Mouse (Mus musculus) CH12.LX (cell line): Measurements from ENCODE around the gene Atpaf1. TPM values are rescaled to one million over a fixed set of nuclear protein-coding genes. Genes with fewer than 3 reads are reported as not detected.

Source experiments
- DNase-seq: peaks from one replicate; pipeline ENCODE4 v3.0.0-alpha.2; 2013; ENCODE audit errors: extremely low read depth
- H3K27ac ChIP-seq: 2 replicates; pipeline ENCODE4 v1.5.1; 2012; ENCODE audit warnings: low read depth, mild to moderate bottlenecking, control low read depth, moderate library complexity; ENCODE audit not compliant: insufficient read depth
- H3K27me3 ChIP-seq: replicated peaks from 2 replicates; pipeline ENCODE3; 2012; ENCODE audit warnings: inconsistent platforms
- H3K36me3 ChIP-seq, 2 experiments: replicated peaks in 1 of 2; 2 replicates each; pipeline versions ENCODE3 to v1.6.1; 2012; ENCODE audit warnings: inconsistent platforms in 1 of 2, low read length in 1 of 2, mild to moderate bottlenecking in 1 of 2, mixed read lengths in 1 of 2, moderate library complexity in 1 of 2; ENCODE audit not compliant: control insufficient read depth in 1 of 2, insufficient read depth in 1 of 2
- H3K4me1 ChIP-seq, 2 experiments: 2 replicates each; pipeline ENCODE4 v1.6.1; 2012; ENCODE audit warnings: inconsistent platforms in 1 of 2, moderate library complexity in 1 of 2; ENCODE audit not compliant: insufficient read depth in 2 of 2, control insufficient read depth in 1 of 2
- H3K4me2 ChIP-seq: 2 replicates; pipeline ENCODE4 v1.6.1; 2012; ENCODE audit warnings: low read depth, mild to moderate bottlenecking, control low read depth; ENCODE audit not compliant: poor library complexity, insufficient read depth, severe bottlenecking
- H3K4me3 ChIP-seq, 3 experiments: fragments of 150-350 bp in 1 of 3; sonication (generic) in 1 of 3; replicated peaks in 1 of 3; 2 replicates each; pipeline versions ENCODE3 to v1.5.1; 2011 to 2012; ENCODE audit warnings: low read depth in 2 of 3, low read length in 2 of 3, mild to moderate bottlenecking in 2 of 3, moderate library complexity in 2 of 3, control low read depth in 1 of 3, improper control_type of control experiment in 1 of 3, inconsistent platforms in 1 of 3, mixed read lengths in 1 of 3; ENCODE audit not compliant: poor library complexity in 1 of 3
- H3K79me2 ChIP-seq: replicated peaks from 2 replicates; pipeline ENCODE4 v1.6.1; 2012; ENCODE audit warnings: mild to moderate bottlenecking, moderate library complexity; ENCODE audit not compliant: control insufficient read depth, poor library complexity, insufficient read depth, severe bottlenecking; ENCODE audit errors: extremely low read depth
- H3K9ac ChIP-seq: 2 replicates; pipeline ENCODE4 v1.6.1; 2012; ENCODE audit warnings: low read depth, mild to moderate bottlenecking, control low read depth, moderate library complexity; ENCODE audit not compliant: insufficient read depth
- H3K9me3 ChIP-seq: replicated peaks from 2 replicates; pipeline ENCODE3; 2012; ENCODE audit warnings: low read length, inconsistent platforms, mixed read lengths
- BHLHE40 ChIP-seq: IDR thresholded peaks from 2 replicates; pipeline ENCODE4 v1.6.1; 2011; ENCODE audit warnings: mild to moderate bottlenecking, low read depth, low read length, improper control_type of control experiment
- E2F4 ChIP-seq: IDR thresholded peaks from 2 replicates; pipeline ENCODE4 v1.6.1; 2011; ENCODE audit warnings: low read depth, low read length, improper control_type of control experiment; ENCODE audit not compliant: insufficient replicate concordance
- ELF1 ChIP-seq: IDR thresholded peaks from 2 replicates; pipeline ENCODE4 v1.6.1; 2014; ENCODE audit warnings: low read depth, mild to moderate bottlenecking, inconsistent platforms, low read length, improper control_type of control experiment
- ETS1 ChIP-seq: conservative IDR thresholded peaks from 2 replicates; pipeline ENCODE4 v1.6.1; 2012; ENCODE audit warnings: low read depth, mild to moderate bottlenecking, inconsistent platforms, low read length, improper control_type of control experiment, moderate library complexity
- HCFC1 ChIP-seq: IDR thresholded peaks from 2 replicates; pipeline ENCODE4 v1.6.1; 2012; ENCODE audit warnings: low read depth, mild to moderate bottlenecking, inconsistent platforms, low read length, improper control_type of control experiment
- IRF4 ChIP-seq: IDR thresholded peaks from 2 replicates; pipeline ENCODE4 v1.6.1; 2014; ENCODE audit warnings: low read depth, mild to moderate bottlenecking, inconsistent platforms, low read length, improper control_type of control experiment
- JUN ChIP-seq: IDR thresholded peaks from 2 replicates; pipeline ENCODE4 v1.6.1; 2011; ENCODE audit warnings: low read depth, mild to moderate bottlenecking, low read length, improper control_type of control experiment, moderate library complexity; ENCODE audit not compliant: insufficient read depth
- MAFK ChIP-seq: IDR thresholded peaks from 2 replicates; pipeline ENCODE4 v1.6.1; 2011; ENCODE audit warnings: low read length, improper control_type of control experiment; ENCODE audit not compliant: insufficient replicate concordance
- MAX ChIP-seq: IDR thresholded peaks from 2 replicates; pipeline ENCODE4 v1.6.1; 2011; ENCODE audit warnings: low read length, improper control_type of control experiment
- MAZ ChIP-seq: IDR thresholded peaks from 2 replicates; pipeline ENCODE4 v1.6.1; 2012; ENCODE audit warnings: low read depth, mild to moderate bottlenecking, inconsistent platforms, low read length, improper control_type of control experiment, moderate library complexity
- MXI1 ChIP-seq: IDR thresholded peaks from 2 replicates; pipeline ENCODE4 v1.6.1; 2011; ENCODE audit warnings: mild to moderate bottlenecking, low read depth, low read length, improper control_type of control experiment
- MYC ChIP-seq: IDR thresholded peaks from 2 replicates; pipeline ENCODE4 v1.6.1; 2011; ENCODE audit warnings: low read depth, mild to moderate bottlenecking, improper control_type of control experiment, low read length
- NELFE ChIP-seq: IDR thresholded peaks from 2 replicates; pipeline ENCODE4 v1.6.1; 2011; ENCODE audit warnings: low read depth, low read length, improper control_type of control experiment
- NRF1 ChIP-seq: IDR thresholded peaks from 2 replicates; pipeline ENCODE4 v1.6.1; 2014; ENCODE audit warnings: low read depth, mild to moderate bottlenecking, inconsistent platforms, low read length, improper control_type of control experiment, moderate library complexity
- PAX5 ChIP-seq: IDR thresholded peaks from 2 replicates; pipeline ENCODE4 v1.6.1; 2012; ENCODE audit warnings: low read length, inconsistent platforms, mixed read lengths
- POLR2A ChIP-seq: IDR thresholded peaks from 2 replicates; pipeline ENCODE4 v1.6.1; 2011; ENCODE audit warnings: low read depth, mild to moderate bottlenecking, improper control_type of control experiment, low read length
- RAD21 ChIP-seq: IDR thresholded peaks from 2 replicates; pipeline ENCODE4 v1.6.1; 2011; ENCODE audit warnings: low read depth, mild to moderate bottlenecking, low read length, improper control_type of control experiment, moderate library complexity
- RCOR1 ChIP-seq: conservative IDR thresholded peaks from 2 replicates; pipeline ENCODE4 v1.6.1; 2012; ENCODE audit warnings: low read depth, mild to moderate bottlenecking, inconsistent platforms, low read length, improper control_type of control experiment
- SMC3 ChIP-seq: IDR thresholded peaks from 2 replicates; pipeline ENCODE4 v1.6.1; 2011; ENCODE audit warnings: low read depth, low read length, improper control_type of control experiment
- USF1 ChIP-seq: IDR thresholded peaks from 2 replicates; pipeline ENCODE4 v1.6.1; 2014; ENCODE audit warnings: low read depth, mild to moderate bottlenecking, inconsistent platforms, low read length, improper control_type of control experiment
- USF2 ChIP-seq: conservative IDR thresholded peaks from 2 replicates; pipeline ENCODE4 v1.6.1; 2011; ENCODE audit warnings: low read depth, low read length, improper control_type of control experiment
- ZC3H11A ChIP-seq: IDR thresholded peaks from 2 replicates; pipeline ENCODE4 v1.6.1; 2012; ENCODE audit warnings: low read depth, mild to moderate bottlenecking, inconsistent platforms, low read length, improper control_type of control experiment
- ZNF384 ChIP-seq: IDR thresholded peaks from 2 replicates; pipeline ENCODE4 v1.6.1; 2012; ENCODE audit warnings: low read depth, low read length, improper control_type of control experiment, inconsistent platforms
- dilution Hi-C: fragments of 300-500 bp; cut with MboI; formaldehyde crosslinking; loops from 2 replicates; pipeline ENCODE4 v1.14.3; 2020; ENCODE audit warnings: low sequenced_read_pairs; ENCODE audit not compliant: extremely low pct_unique_long_range_greater_than_20kb, extremely low pct_ligation_motif_present
- in situ Hi-C: fragments of 300-500 bp; cut with MboI; formaldehyde crosslinking; loops from 3 replicates; pipeline ENCODE4 v1.14.3; 2019; ENCODE audit warnings: low sequenced_read_pairs, low pct_ligation_motif_present, low pct_unique_long_range_greater_than_20kb, mixed read lengths
- polyA plus RNA-seq: library from polyadenylated mRNA; unstranded; fragments of >175 nt; gene quantifications from 2 replicates; pipeline ENCODE4 v1.2.1, GENCODE M21; 2012; ENCODE audit warnings: low read depth; ENCODE audit not compliant: insufficient read length
- total RNA-seq, 2 experiments: library from RNA; depleted of rRNA; stranded (reverse); fragments of 300-350 nt in 1 of 2; fragments of >200 nt in 1 of 2; gene quantifications; 2 replicates each; pipeline ENCODE4 v1.2.3; 2012 to 2014

Gene Atpaf1
- total and polyA plus RNA-seq, 3 experiments = 24.3 to 36.3 (median 27.7) TPM

GRCm38 (mm10) chr4:115790864-115791263 is 6.3 kb downstream of the Atpaf1 start (continued):
- TF ChIP-seq E2F4 (no peak), NELFE (no peak)
- TF ChIP-seq, all 38 proteins: peak for 0

GRCm38 (mm10) chr4:115795360-115795759 is 10.7 kb downstream of the Atpaf1 start:
- DNase-seq = no peak
- H3K27ac ChIP-seq = no peak overlapping the region
- H3K9ac ChIP-seq = no peak overlapping the region
- dilution Hi-C loops = no loop called here
- H3K27me3 ChIP-seq = no peaks in the 10 kb centered on the region
- no peaks in the 10 kb centered on the region for H3K79me2 ChIP-seq
- H3K4me2 ChIP-seq = no peak overlapping the region
- no peak overlapping the region for H3K4me3 ChIP-seq
- in situ Hi-C loops = no loop called here
- no peaks in the 10 kb centered on the region for H3K4me1 ChIP-seq
- no peak for TF ChIP-seq MAFK
- TF ChIP-seq NELFE = no peak
- TF ChIP-seq USF1 = no peak
- TF ChIP-seq RCOR1 = no peak
- no peak for TF ChIP-seq ELF1
- no peak for TF ChIP-seq ETS1
- no peaks in the 10 kb centered on the region for H3K9me3 ChIP-seq
- peaks cover 59 to 87% of the 10 kb centered on the region in 2 experiments for H3K36me3 ChIP-seq

- no peak for TF ChIP-seq IRF4
- no peak for TF ChIP-seq MYC
- TF ChIP-seq NRF1 = no peak
- TF ChIP-seq RAD21 = no peak
- TF ChIP-seq ELF1 = no peak
- no peak for TF ChIP-seq POLR2A
- no peak for TF ChIP-seq USF2
- no peak for TF ChIP-seq JUN
- no peak for TF ChIP-seq ZNF384
- no peak for TF ChIP-seq MAFK
- TF ChIP-seq MXI1 = no peak
- no peak for TF ChIP-seq BHLHE40
- no peak for TF ChIP-seq MAX
- no peak for TF ChIP-seq ZC3H11A
- TF ChIP-seq MAZ = no peak
- no peak for TF ChIP-seq PAX5
- TF ChIP-seq SMC3 = no peak
- TF ChIP-seq HCFC1 = no peak
- Histone ChIP-seq H3K4me1 (no peaks in the 10 kb centered on the region), H3K79me2 (no peaks in the 10 kb centered on the region), H3K9me3 (no peaks in the 10 kb centered on the region), H3K27me3 (no peaks in the 10 kb centered on the region), H3K4me3 (no peak overlapping the region), H3K4me2 (no peak overlapping the region), H3K9ac (no peak overlapping the region), H3K27ac (no peak overlapping the region), H3K36me3 (peaks cover 52 to 77% of the 10 kb centered on the region in 2 experiments)
- no peak for DNase-seq
- dilution Hi-C loops (no loop called here), in situ Hi-C loops (no loop called here)
Measured at GRCm38 (mm10) chr4:115799981-115800380, 15.4 kb downstream of the Atpaf1 start.
